In genomic region chr13:11432465-11433339, GRCm38 (mm10) we compare ENCODE assay signal across 10 mouse cellular contexts.
DNase-seq lines count a peak whose midpoint lies in the region; ATAC-seq and TF ChIP-seq lines count a peak whose summit lies in the region.
"Had no signal": no experiment of that assay in that cellular context is flagged by ENCODE, and none has a peak within 500 bp of the region (broad histone marks: within the 10 kb centered on the region; RNA-seq: fewer than 3 reads in every experiment).

No protein-coding gene starts in this region.

- TF ChIP-seq CTCF in brain, embryonic 14.5 days (IDR thresholded peaks at IDR 0.05; ENCODE audit: borderline replicate concordance, extremely low read depth, insufficient read depth, insufficient read length) = no peak

- no peak for ATAC-seq in erythroblast, adult 5-6 weeks (replicated peaks; ENCODE audit: low FRiP score, poor library complexity, severe bottlenecking)

- intact Hi-C loops in left cerebral cortex, postnatal 4 days (cut with DNase I) = no loop called here
- intact Hi-C loops in heart, postnatal 36 days (cut with DNase I) = no loop called here

- peak; percentile 2 for DNase-seq in left cerebral cortex, adult 11 months (ENCODE audit: low spot score)
- no peak for DNase-seq in left cerebral cortex, postnatal 4 days
- DNase-seq in brain, embryonic 14.5 days (ENCODE audit: low read depth) = peak; percentile 6
- DNase-seq in heart, postnatal 36 days = peak; percentile 32 to 40
- peak; percentile 26 for DNase-seq in right cerebral cortex, postnatal 14 days
- no peak for DNase-seq in neural tube, embryonic 10.5 days (ENCODE audit: extremely low spot score, low spot score)
- no peak for DNase-seq in spleen, postnatal 10 days (ENCODE audit: low spot score in 2 of 2)
- DNase-seq: cerebellum, adult 9-11 months; retina, postnatal 1 day had no signal

- TF ChIP-seq POLR2A in brain, embryonic 14.5 days (IDR thresholded peaks at IDR 0.05; ENCODE audit: borderline replicate concordance, extremely low read depth, insufficient read depth, insufficient read length, poor library complexity, severe bottlenecking) = no peak

Comparison
In these comparisons a context has a peak if more than half of its experiments do, and no peak if none do; other contexts are left out.
1. DNase-seq: peak in left cerebral cortex, adult 11 months (single experiment), brain, embryonic 14.5 days (single experiment), heart, postnatal 36 days (2 of 2) and right cerebral cortex, postnatal 14 days (single experiment); none in left cerebral cortex, postnatal 4 days (single experiment), neural tube, embryonic 10.5 days (single experiment) and spleen, postnatal 10 days (0 of 2).